Mouse (Mus musculus): ENCODE results near the gene Clec3b. TPM values are rescaled to one million over a fixed set of nuclear protein-coding genes. Genes with fewer than 3 reads are reported as not detected.

Clec3b gene
- polyA plus RNA-seq, 1 experiment from 2014 or later: 0.26 TPM

GRCm38 (mm10) chr9:123183226-123183625, 32.5 kb downstream of the Clec3b start:
- Histone ChIP-seq H3K4me1 (ENCODE audit: control insufficient read depth, insufficient read depth, low read length) (no peaks in the 10 kb centered on the region), H3K9ac (replicated peaks; ENCODE audit: low read depth, low read length) (no peak overlapping the region), H3K4me2 (replicated peaks; ENCODE audit: low read depth, low read length) (no peak overlapping the region), H3K36me3 (ENCODE audit: control insufficient read depth, insufficient read depth, low read length) (no peaks in the 10 kb centered on the region; the same call in 1 of the 2 replicates), H3K27ac (ENCODE audit: low read length) (no peak overlapping the region), H3K27me3 (ENCODE audit: control insufficient read depth, insufficient read depth, low read length) (no peaks in the 10 kb centered on the region), H3K4me3 (ENCODE audit: low read depth, low read length) (no peak overlapping the region), H3K9me3 (ENCODE audit: control insufficient read depth, low read depth, low read length) (no peaks in the 10 kb centered on the region)
- no peak for ATAC-seq (ENCODE audit: insufficient number of reproducible peaks, insufficient read depth, low FRiP score, low read depth)
- 71% methylated on average over 8 of the region's 8 CpGs for WGBS

- Histone ChIP-seq H3K36me3 (ENCODE audit: control insufficient read depth, insufficient read depth, low read length) (no peaks in the 10 kb centered on the region), H3K27me3 (ENCODE audit: control insufficient read depth, insufficient read depth, low read length) (no peaks in the 10 kb centered on the region), H3K4me1 (ENCODE audit: control insufficient read depth, insufficient read depth, low read length) (no peaks in the 10 kb centered on the region), H3K9me3 (ENCODE audit: control insufficient read depth, low read depth, low read length) (no peaks in the 10 kb centered on the region), H3K27ac (ENCODE audit: low read length) (no peak overlapping the region), H3K4me2 (replicated peaks; ENCODE audit: low read depth, low read length) (no peak overlapping the region), H3K4me3 (ENCODE audit: low read depth, low read length) (no peak overlapping the region), H3K9ac (replicated peaks; ENCODE audit: low read depth, low read length) (no peak overlapping the region)
- WGBS: 51% methylated on average over 2 of the region's 2 CpGs
- no peak for ATAC-seq (ENCODE audit: insufficient number of reproducible peaks, insufficient read depth, low FRiP score, low read depth)
Observed at GRCm38 (mm10) chr9:123185546-123185945, 34.8 kb downstream of the Clec3b start.

- H3K9ac ChIP-seq (replicated peaks; ENCODE audit: low read depth, low read length): no peak overlapping the region
- no peaks in the 10 kb centered on the region for H3K4me1 ChIP-seq (ENCODE audit: control insufficient read depth, insufficient read depth, low read length)
- WGBS: 87% methylated on average over 5 of the region's 5 CpGs
- no peak for ATAC-seq (ENCODE audit: insufficient number of reproducible peaks, insufficient read depth, low FRiP score, low read depth)
- H3K9me3 ChIP-seq (ENCODE audit: control insufficient read depth, low read depth, low read length): no peaks in the 10 kb centered on the region
- H3K4me3 ChIP-seq (ENCODE audit: low read depth, low read length): no peak overlapping the region
- H3K27ac ChIP-seq (ENCODE audit: low read length): no peak overlapping the region
- H3K27me3 ChIP-seq (ENCODE audit: control insufficient read depth, insufficient read depth, low read length): no peaks in the 10 kb centered on the region
- H3K4me2 ChIP-seq (replicated peaks; ENCODE audit: low read depth, low read length): no peak overlapping the region
- no peaks in the 10 kb centered on the region for H3K36me3 ChIP-seq (ENCODE audit: control insufficient read depth, insufficient read depth, low read length)
Observed at GRCm38 (mm10) chr9:123186151-123186550, 35.4 kb downstream of the Clec3b start.

GRCm38 (mm10) chr9:123187589-123187988, 36.8 kb downstream of the Clec3b start:
- no peak overlapping the region for H3K4me2 ChIP-seq (replicated peaks; ENCODE audit: low read depth, low read length)
- H3K36me3 ChIP-seq (ENCODE audit: control insufficient read depth, insufficient read depth, low read length): no peaks in the 10 kb centered on the region
- WGBS: 91% methylated on average over 5 of the region's 5 CpGs
- no peaks in the 10 kb centered on the region for H3K4me1 ChIP-seq (ENCODE audit: control insufficient read depth, insufficient read depth, low read length)
- no peaks in the 10 kb centered on the region for H3K27me3 ChIP-seq (ENCODE audit: control insufficient read depth, insufficient read depth, low read length)
- no peak overlapping the region for H3K27ac ChIP-seq (ENCODE audit: low read length)
- no peak for ATAC-seq (ENCODE audit: insufficient number of reproducible peaks, insufficient read depth, low FRiP score, low read depth)
- H3K4me3 ChIP-seq (ENCODE audit: low read depth, low read length): no peak overlapping the region
- H3K9me3 ChIP-seq (ENCODE audit: control insufficient read depth, low read depth, low read length): no peaks in the 10 kb centered on the region
- H3K9ac ChIP-seq (replicated peaks; ENCODE audit: low read depth, low read length): no peak overlapping the region

DNA sequence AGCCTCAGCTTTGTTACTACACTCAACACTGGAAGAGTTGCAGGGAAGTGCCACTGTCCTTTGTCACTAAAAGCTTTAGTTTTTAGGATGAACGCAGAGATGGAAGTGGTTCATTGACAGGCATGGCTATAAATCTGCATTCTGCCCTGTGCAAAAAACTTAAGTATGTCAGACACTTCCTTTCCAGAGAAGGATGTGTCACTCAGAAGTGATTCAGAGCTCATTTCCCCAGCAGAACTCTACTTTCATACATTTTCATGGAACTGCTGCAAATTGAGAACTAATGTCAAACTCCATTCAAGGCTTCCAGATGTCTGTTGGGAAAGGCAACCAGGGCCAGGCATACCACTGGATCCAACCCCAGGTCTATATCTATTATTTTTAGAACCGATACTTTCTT, 37.5 kb downstream of the Clec3b start:
- ATAC-seq (ENCODE audit: insufficient number of reproducible peaks, insufficient read depth, low FRiP score, low read depth): no peak
- no peak overlapping the region for H3K9ac ChIP-seq (replicated peaks; ENCODE audit: low read depth, low read length)
- no peak overlapping the region for H3K4me3 ChIP-seq (ENCODE audit: low read depth, low read length)
- H3K9me3 ChIP-seq (ENCODE audit: control insufficient read depth, low read depth, low read length): no peaks in the 10 kb centered on the region
- no peak overlapping the region for H3K27ac ChIP-seq (ENCODE audit: low read length)
- no peaks in the 10 kb centered on the region for H3K27me3 ChIP-seq (ENCODE audit: control insufficient read depth, insufficient read depth, low read length)
- H3K4me1 ChIP-seq (ENCODE audit: control insufficient read depth, insufficient read depth, low read length): no peaks in the 10 kb centered on the region
- no peaks in the 10 kb centered on the region for H3K36me3 ChIP-seq (ENCODE audit: control insufficient read depth, insufficient read depth, low read length)
- WGBS: 74% methylated on average over 2 of the region's 2 CpGs
- H3K4me2 ChIP-seq (replicated peaks; ENCODE audit: low read depth, low read length): no peak overlapping the region

GRCm38 (mm10) chr9:123200116-123200515, 49.4 kb downstream of the Clec3b start:
- H3K4me3 ChIP-seq (ENCODE audit: low read depth, low read length): no peak overlapping the region
- H3K36me3 ChIP-seq (ENCODE audit: control insufficient read depth, insufficient read depth, low read length): no peaks in the 10 kb centered on the region
- no peak overlapping the region for H3K9ac ChIP-seq (replicated peaks; ENCODE audit: low read depth, low read length)
- no peaks in the 10 kb centered on the region for H3K9me3 ChIP-seq (ENCODE audit: control insufficient read depth, low read depth, low read length)
- no peak overlapping the region for H3K27ac ChIP-seq (ENCODE audit: low read length)
- ATAC-seq (ENCODE audit: insufficient number of reproducible peaks, insufficient read depth, low FRiP score, low read depth): no peak
- H3K4me1 ChIP-seq (ENCODE audit: control insufficient read depth, insufficient read depth, low read length): no peaks in the 10 kb centered on the region
- WGBS: 73% methylated on average over 3 of the region's 3 CpGs
- no peak overlapping the region for H3K4me2 ChIP-seq (replicated peaks; ENCODE audit: low read depth, low read length)
- no peaks in the 10 kb centered on the region for H3K27me3 ChIP-seq (ENCODE audit: control insufficient read depth, insufficient read depth, low read length)

GRCm38 (mm10) chr9:123206526-123206925, 55.8 kb downstream of the Clec3b start:
- H3K4me3 ChIP-seq (ENCODE audit: low read depth, low read length): no peak overlapping the region
- no peak overlapping the region for H3K27ac ChIP-seq (ENCODE audit: low read length)
- H3K9me3 ChIP-seq (ENCODE audit: control insufficient read depth, low read depth, low read length): no peaks in the 10 kb centered on the region
- no peak overlapping the region for H3K9ac ChIP-seq (replicated peaks; ENCODE audit: low read depth, low read length)
- no peak for ATAC-seq (ENCODE audit: insufficient number of reproducible peaks, insufficient read depth, low FRiP score, low read depth)
- no peaks in the 10 kb centered on the region for H3K27me3 ChIP-seq (ENCODE audit: control insufficient read depth, insufficient read depth, low read length)
- H3K4me2 ChIP-seq (replicated peaks; ENCODE audit: low read depth, low read length): no peak overlapping the region
- H3K4me1 ChIP-seq (ENCODE audit: control insufficient read depth, insufficient read depth, low read length): 0 out of 2 replicates have a peak, but pooled peaks cover 3% of the 10 kb centered on the region
- H3K36me3 ChIP-seq (ENCODE audit: control insufficient read depth, insufficient read depth, low read length): no peaks in the 10 kb centered on the region
- WGBS: 17% methylated on average over 2 of the region's 2 CpGs

- no peak for ATAC-seq (ENCODE audit: insufficient number of reproducible peaks, insufficient read depth, low FRiP score, low read depth)
- H3K27me3 ChIP-seq (ENCODE audit: control insufficient read depth, insufficient read depth, low read length): no peaks in the 10 kb centered on the region
- H3K36me3 ChIP-seq (ENCODE audit: control insufficient read depth, insufficient read depth, low read length): no peaks in the 10 kb centered on the region
- no peak overlapping the region for H3K27ac ChIP-seq (ENCODE audit: low read length)
- no peak overlapping the region for H3K4me2 ChIP-seq (replicated peaks; ENCODE audit: low read depth, low read length)
- 0 out of 2 replicates have a peak, but pooled peaks cover 3% of the 10 kb centered on the region for H3K4me1 ChIP-seq (ENCODE audit: control insufficient read depth, insufficient read depth, low read length)
- no peak overlapping the region for H3K9ac ChIP-seq (replicated peaks; ENCODE audit: low read depth, low read length)
- WGBS: 55% methylated on average over 2 of the region's 2 CpGs
- no peak overlapping the region for H3K4me3 ChIP-seq (ENCODE audit: low read depth, low read length)
- no peaks in the 10 kb centered on the region for H3K9me3 ChIP-seq (ENCODE audit: control insufficient read depth, low read depth, low read length)
Observed at GRCm38 (mm10) chr9:123206948-123207347, 56.2 kb downstream of the Clec3b start.

Measured in stomach, embryonic 14.5 days (tissue).